Mouse (Mus musculus): ENCODE results near the gene Mtmr3.

Gene Mtmr3

GRCm38 (mm10) chr11:4461154-4461553 is 133.5 kb downstream of the Mtmr3 start:
- DNase-seq = no peak

- no peak for DNase-seq
Measured at GRCm38 (mm10) chr11:4460615-4461014, 134.0 kb downstream of the Mtmr3 start.

GRCm38 (mm10) chr11:4454895-4455535 is 139.6 kb downstream of the Mtmr3 start:
- DNase-seq = no peak

- no peak for DNase-seq
Measured at GRCm38 (mm10) chr11:4452467-4453184, 142.0 kb downstream of the Mtmr3 start.

DNA sequence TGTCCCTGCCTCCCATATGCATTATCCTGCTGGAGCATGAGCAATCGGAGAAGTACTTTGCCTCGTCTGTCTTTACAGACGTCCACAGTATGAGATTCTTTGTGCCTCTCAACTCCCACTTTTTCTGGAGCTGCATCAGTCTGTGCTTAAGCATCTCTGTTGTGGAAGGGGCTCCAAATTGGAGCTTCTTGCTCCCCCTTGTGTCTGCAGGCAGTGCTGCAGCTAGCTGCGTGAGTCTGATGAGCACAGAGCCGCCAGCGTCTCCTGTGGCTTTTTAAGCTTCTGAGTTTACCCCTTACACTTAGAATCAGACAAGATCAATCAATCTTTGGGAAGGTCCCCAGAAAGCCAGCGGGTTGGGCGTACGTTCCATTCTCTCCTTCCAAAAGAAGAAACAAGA is 143.5 kb downstream of the Mtmr3 start:
- DNase-seq = no peak

GRCm38 (mm10) chr11:4446195-4446868 is 148.3 kb downstream of the Mtmr3 start:
- no peak for DNase-seq

DNA sequence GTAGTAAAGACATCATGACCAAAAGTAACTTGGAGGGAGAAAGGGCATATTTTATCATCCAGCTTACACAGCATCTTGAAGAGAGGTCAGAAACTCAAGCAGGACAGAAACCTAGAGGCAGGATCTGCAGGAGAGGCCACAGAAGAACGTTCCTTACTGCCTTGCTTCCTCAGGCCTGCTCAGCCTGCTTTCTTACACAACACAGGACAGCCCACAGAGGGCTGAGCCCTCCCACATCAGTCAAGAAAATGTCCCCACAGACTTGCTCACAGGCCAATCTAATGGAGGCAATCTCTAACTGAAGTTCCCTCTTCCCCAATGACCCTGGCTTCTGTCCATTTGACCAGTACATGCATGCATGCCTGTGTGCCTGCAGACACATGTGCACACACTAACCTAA is 152.4 kb downstream of the Mtmr3 start:
- DNase-seq = no peak

GRCm38 (mm10) chr11:4440978-4441377 is 153.7 kb downstream of the Mtmr3 start, which contains the start of gene Hormad2:
Gene Hormad2 (minus strand): TSS chr11:4441105.
- no peak for DNase-seq

- DNase-seq = no peak
Measured at GRCm38 (mm10) chr11:4438211-4438610, 156.5 kb downstream of the Mtmr3 start.

DNA sequence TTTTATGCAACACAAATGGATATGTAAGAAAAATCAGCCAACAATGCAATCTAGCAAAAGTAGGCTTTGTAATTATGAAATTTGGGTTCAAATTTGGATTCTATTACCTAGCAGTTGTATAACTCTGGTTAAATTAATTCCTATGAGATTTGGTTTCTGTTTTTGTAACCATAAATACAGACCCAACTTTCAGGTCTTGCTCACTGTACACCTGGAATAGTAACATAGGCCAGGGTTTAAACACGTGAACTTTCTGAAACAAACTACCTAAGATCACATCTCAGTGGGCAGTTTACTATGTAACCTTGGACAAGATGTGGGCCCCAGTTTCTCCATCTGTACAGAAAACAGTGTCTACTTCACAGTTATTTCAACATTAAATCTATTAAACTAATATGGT is 157.3 kb downstream of the Mtmr3 start:
- no peak for DNase-seq

GRCm38 (mm10) chr11:4436631-4437030 is 158.0 kb downstream of the Mtmr3 start:
- DNase-seq = no peak

DNA sequence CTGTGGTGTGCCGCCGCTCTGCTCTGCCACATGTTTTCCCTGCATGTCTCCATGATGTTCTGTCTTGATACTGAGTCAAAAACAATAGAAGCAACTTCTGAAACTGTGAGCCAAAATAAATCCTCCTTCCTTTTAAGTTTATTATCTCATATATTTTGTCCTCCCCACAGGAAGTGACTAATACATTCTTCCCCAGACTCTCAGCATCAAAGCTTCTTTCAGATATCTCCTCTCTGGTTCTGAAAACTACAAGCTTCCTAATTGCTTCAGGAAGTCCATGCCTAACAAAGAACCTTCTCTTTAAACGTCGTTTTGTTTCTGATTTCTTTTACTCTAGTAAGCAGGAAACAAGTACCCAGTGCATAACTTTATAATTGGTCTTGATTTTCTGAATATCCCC is 160.2 kb downstream of the Mtmr3 start:
- no peak for DNase-seq

Data from cerebellum, adult 11-12 months (tissue).